Mouse (Mus musculus) c-Kit-negative CD71-positive TER-119-positive erythroid progenitor cells, embryonic 14.5 days (primary cell): Measurements from ENCODE around the gene Mrpl57.

Source experiments
- DNase-seq: peaks from one replicate; pipeline ENCODE4 v3.0.0-alpha.2; 2013; ENCODE audit warnings: low read depth, low spot score

Gene Mrpl57

DNA sequence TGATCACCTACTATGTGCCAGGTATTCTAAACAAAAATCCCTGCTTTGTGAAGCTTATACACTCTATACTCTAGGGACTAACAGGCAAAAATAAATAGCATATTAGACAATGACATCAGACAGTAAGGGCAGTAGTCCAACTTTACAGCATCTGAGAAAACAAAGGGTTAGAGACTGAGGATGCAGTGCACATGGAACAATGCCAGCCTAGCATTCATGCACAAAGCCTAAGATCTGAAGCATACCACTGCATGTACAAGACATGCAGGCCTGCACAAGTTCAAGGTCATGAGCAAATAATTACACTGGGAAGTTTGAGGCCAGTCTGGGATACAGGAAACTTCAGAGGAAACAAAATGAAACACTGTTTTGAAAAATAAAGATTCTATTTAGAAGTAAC lies 33.5 kb downstream of the Mrpl57 start:
- DNase-seq: no peak

DNA sequence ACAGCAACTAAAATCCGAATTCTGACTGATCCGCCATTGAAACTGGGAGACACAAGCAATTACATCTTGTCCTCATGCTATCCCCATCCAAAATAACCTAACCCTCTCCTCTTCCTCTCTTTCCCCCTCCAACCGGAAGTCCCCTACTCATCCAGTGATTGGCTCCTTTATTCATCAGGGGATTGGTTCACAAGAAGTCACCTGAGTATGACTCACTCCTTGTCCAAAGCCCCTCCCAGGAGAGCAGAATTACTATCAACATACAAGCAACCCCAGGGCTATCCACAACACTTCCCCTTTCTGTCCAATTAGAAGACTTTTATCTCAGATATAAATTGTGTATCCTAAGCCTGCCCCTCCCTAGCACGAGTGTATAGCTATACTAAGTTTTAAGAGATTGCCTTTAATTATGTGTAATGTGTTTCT lies 36.0 kb downstream of the Mrpl57 start:
- DNase-seq: no peak

DNA sequence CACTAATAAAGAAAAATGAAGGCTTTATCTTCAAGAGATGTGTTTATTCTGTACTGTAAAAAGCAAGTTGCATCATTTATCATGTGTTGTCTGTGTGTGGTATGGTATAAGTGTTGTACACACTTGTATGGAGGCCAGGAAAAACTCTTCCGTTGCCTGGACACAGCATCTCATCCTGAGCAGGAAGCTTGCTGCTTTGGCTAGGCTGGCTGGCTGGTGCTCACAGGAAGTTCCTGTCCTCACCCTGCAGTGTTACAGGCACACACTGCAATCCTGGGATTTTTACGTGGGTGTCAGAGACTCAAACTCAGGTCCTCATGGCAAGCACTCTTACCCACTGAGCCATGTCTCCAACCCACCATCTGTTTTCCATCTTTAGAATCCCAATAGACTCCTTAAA lies 37.1 kb downstream of the Mrpl57 start:
- DNase-seq: no peak

DNA sequence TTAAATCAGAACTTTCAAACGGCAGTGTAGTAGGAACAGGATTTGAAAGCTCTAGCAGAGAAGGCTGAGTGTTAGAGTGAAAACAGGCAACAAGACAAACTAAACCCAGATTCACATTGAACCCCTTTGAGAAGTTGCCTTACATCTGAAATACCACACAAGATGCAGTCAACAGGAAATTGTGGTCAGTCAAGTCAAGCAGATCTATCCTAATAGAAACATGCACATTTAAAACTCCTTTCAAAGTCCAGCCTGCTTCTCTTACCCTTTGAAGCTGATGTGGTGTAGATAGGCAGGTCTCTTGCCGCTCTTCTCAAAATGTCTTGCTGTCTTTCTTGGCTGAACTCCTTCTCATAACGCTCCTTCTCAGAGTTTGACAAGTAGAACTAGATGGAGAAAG lies 39.2 kb downstream of the Mrpl57 start:
- DNase-seq: no peak

DNA sequence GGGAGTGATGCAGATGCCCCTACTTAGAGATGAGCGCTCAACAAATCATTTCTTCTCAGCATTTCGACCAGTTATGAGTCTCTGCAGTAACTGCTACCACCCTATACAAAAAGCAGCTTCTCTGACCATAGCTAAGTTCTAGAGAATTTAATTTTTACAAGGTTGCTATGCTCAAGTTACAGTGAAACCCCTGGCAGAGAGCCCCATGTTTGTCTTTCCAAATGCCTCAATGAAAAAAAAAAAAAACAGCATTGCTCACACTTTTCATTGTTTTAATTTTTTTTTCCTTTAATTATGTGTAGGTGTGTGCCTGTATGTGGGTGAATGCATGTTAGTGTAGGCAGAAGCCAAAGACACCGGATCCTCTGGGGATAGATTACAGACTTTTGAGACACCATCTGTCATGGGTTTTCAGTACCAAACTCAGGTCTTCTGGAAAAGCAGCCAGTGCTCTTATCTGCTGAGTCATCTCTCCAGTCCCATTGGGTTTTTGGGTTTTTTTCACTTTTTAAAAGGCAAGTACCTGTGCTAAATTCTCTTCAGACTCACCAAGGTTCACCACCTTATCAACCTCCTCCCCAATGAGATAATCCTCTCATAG lies 40.7 kb downstream of the Mrpl57 start:
- no peak for DNase-seq

DNA sequence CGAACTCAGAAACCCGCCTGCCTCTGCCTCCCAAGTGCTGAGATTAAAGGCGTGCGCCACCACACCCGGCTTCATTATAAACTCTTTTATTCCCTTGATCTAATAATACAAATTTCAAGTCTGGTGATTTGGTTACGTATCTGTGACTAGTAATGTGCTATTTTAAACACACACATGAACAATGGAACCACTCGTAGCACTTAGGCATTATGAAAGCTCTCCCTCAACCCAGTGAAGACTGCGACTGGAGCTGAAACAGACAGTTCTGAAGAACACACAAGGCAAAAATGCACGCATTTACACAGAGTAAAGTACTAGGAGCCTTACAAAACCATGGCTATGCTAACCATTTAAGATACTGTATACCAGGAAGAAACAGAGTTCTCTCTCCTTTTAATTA lies 51.9 kb downstream of the Mrpl57 start:
- DNase-seq: no peak
